Mouse (Mus musculus): ENCODE data around the gene Anks1b. TPM values are rescaled to one million over a fixed set of nuclear protein-coding genes. Genes with fewer than 3 reads are reported as not detected.

Anks1b gene
- polyA plus RNA-seq, 1 experiment from 2014 or later: 0.71 TPM

DNA sequence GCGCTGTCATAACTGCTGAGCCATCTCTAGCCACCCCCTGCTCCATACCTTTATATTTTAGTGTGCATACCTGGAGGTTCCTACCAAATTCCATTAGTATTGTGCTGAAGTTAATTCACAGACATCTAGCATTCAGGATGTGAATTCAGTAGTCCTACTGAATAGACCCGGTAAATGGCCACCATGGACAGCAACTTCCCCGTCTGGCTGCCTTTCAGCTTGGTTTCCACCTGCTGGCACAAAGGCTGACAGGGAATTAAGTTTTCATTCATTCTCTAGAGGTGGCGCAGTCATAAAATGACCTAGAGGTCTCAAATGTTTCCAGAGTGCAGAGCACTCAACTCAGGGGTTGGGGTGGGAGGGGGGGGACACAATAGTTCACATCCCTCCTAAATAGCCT lies 953.6 kb downstream of the Anks1b start:
- ATAC-seq: no peak
- H3K27me3 ChIP-seq (replicated peaks; ENCODE audit: control insufficient read depth, insufficient read depth, low read length): peaks cover 50% of the 10 kb centered on the region
- H3K9ac ChIP-seq (ENCODE audit: low read depth, low read length): no peak overlapping the region
- H3K4me1 ChIP-seq (ENCODE audit: control insufficient read depth, insufficient read depth, low read length): 0 out of 2 replicates have a peak, but pooled peaks cover 3% of the 10 kb centered on the region
- H3K9me3 ChIP-seq (ENCODE audit: control insufficient read depth, low read length): no peaks in the 10 kb centered on the region
- no peak overlapping the region for H3K4me2 ChIP-seq (ENCODE audit: low read depth, low read length)
- no peak overlapping the region for H3K27ac ChIP-seq (ENCODE audit: low read length)
- H3K36me3 ChIP-seq (ENCODE audit: control insufficient read depth, insufficient read depth, low read length): no peaks in the 10 kb centered on the region
- WGBS: 18% methylated on average over 4 of the region's 4 CpGs
- no peak overlapping the region for H3K4me3 ChIP-seq (ENCODE audit: low read length)

DNA sequence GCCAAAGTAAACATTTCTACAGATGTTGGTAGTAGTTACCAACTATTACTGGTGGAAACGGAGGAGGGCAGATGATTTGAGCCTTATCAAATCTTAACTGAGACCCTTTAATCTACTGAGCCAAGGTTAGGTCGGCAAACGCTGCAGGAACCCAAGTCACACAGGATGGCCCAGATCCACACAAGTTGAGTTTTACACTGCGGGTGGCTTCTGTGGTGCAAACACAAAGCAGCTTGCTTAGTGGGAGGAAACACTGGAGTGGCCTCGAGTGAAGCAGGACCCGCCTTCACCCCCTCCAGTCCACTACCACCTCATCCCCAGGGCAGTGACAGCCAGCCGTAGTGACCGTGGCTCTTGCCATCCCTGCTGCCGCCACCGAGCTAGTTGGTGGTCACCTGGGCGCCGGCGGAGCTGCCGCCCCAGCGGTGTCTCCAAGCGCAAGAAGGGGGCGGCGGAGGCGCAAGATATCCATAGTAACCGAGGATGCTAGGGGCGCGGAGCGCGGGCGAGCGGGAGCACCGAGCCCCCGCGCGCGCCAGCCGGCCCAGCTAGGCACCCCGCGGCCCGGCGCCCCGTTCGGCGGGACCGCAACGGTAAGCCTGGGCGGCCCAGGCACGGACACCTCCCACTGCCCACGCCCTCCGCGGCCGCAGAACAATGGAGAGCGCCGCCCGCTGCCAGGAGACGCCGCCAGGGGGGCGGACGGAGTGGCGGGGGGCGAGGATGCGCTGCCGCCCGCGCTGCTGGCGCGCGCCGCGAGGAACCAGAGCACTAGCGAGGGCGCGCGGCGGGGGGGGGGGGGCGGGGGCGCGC lies 955.5 kb downstream of the Anks1b start:
- H3K27me3 ChIP-seq (replicated peaks; ENCODE audit: control insufficient read depth, insufficient read depth, low read length): peaks cover 61% of the 10 kb centered on the region
- H3K4me1 ChIP-seq (ENCODE audit: control insufficient read depth, insufficient read depth, low read length): 0 out of 2 replicates have a peak, but pooled peaks cover 3% of the 10 kb centered on the region
- no peaks in the 10 kb centered on the region for H3K9me3 ChIP-seq (ENCODE audit: control insufficient read depth, low read length)
- no peak overlapping the region for H3K27ac ChIP-seq (ENCODE audit: low read length)
- 1% methylated on average over 52 of the region's 73 CpGs for WGBS
- H3K4me3 ChIP-seq (ENCODE audit: low read length): peak overlapping the region; percentile 54
- no peak overlapping the region for H3K9ac ChIP-seq (ENCODE audit: low read depth, low read length)
- no peaks in the 10 kb centered on the region for H3K36me3 ChIP-seq (ENCODE audit: control insufficient read depth, insufficient read depth, low read length)
- peak; percentile 59 for ATAC-seq
- peak overlapping the region; percentile 86 for H3K4me2 ChIP-seq (ENCODE audit: low read depth, low read length)

DNA sequence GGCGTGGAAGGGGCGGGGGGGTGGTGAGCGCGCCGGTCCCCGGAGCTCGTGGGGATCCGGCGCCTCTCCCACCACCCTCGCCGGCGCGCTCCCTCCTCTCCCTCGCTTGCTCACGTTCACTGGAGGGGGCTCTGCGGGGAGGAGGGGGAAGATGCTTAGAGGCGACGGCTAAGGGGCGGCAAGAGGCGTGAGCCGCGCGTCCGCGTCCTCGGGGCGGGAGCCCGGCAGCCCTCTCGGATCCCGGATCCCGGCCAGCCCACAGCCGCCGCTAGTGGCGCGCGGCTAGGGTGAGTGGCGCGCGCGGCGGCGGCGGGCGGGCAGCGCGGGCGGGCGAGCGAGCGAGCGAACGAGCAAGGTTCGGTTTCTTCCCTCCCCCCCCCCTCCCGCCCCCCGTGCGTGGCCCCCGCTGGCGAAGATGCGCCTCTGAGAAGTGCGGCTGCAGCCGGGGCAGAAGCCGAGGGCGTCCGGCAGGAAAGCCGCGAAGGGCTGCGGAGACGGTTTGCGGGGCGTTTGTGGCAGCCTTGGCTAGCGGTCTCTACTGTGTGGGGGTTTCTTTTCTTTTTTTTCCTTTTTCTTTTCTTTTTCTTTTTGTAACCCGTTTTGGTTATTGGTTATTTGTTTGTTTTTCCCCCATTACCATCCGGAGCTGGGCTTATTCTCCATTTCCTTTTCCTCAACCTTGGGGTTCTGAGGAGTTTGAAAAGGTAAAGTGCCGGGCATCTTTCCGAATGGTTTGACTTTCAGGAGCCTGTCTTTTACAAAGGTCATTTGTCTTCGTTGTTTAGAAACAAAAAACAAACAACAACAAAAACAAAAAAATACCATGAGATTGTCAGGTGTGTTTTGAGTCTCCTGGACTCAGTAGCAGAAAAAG lies 956.3 kb downstream of the Anks1b start:
- Histone ChIP-seq H3K4me1 (ENCODE audit: control insufficient read depth, insufficient read depth, low read length) (0 out of 2 replicates have a peak, but pooled peaks cover 3% of the 10 kb centered on the region), H3K4me3 (ENCODE audit: low read length) (peak overlapping the region; percentile 54), H3K27me3 (replicated peaks; ENCODE audit: control insufficient read depth, insufficient read depth, low read length) (peaks cover 61% of the 10 kb centered on the region), H3K9ac (ENCODE audit: low read depth, low read length) (no peak overlapping the region), H3K9me3 (ENCODE audit: control insufficient read depth, low read length) (no peaks in the 10 kb centered on the region), H3K4me2 (ENCODE audit: low read depth, low read length) (peak overlapping the region; percentile 86), H3K36me3 (ENCODE audit: control insufficient read depth, insufficient read depth, low read length) (no peaks in the 10 kb centered on the region), H3K27ac (ENCODE audit: low read length) (no peak overlapping the region)
- WGBS: 2% methylated on average over 35 of the region's 76 CpGs
- ATAC-seq: peak; percentile 71

DNA sequence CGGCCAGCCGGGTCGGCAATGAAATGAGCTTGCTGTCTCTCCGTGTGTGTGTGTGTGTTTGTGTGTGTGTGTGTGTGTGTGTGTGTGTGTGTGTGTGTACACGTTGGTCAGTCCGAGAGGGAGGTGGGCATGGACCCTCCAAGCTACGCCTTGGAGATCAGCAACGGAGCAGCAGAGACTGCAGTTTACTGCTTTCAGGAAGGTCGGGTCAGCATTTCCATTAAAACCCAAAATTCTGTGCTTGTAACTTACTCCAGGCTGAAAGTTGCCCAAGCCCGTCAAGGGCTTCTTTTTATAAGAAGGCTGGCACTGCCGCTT lies 956.9 kb downstream of the Anks1b start:
- H3K36me3 ChIP-seq (ENCODE audit: control insufficient read depth, insufficient read depth, low read length): no peaks in the 10 kb centered on the region
- H3K4me1 ChIP-seq (ENCODE audit: control insufficient read depth, insufficient read depth, low read length): 0 out of 2 replicates have a peak, but pooled peaks cover 3% of the 10 kb centered on the region
- no peak overlapping the region for H3K27ac ChIP-seq (ENCODE audit: low read length)
- no peak overlapping the region for H3K4me2 ChIP-seq (ENCODE audit: low read depth, low read length)
- H3K4me3 ChIP-seq (ENCODE audit: low read length): no peak overlapping the region
- H3K9me3 ChIP-seq (ENCODE audit: control insufficient read depth, low read length): no peaks in the 10 kb centered on the region
- peaks cover 61% of the 10 kb centered on the region for H3K27me3 ChIP-seq (replicated peaks; ENCODE audit: control insufficient read depth, insufficient read depth, low read length)
- H3K9ac ChIP-seq (ENCODE audit: low read depth, low read length): no peak overlapping the region
- no peak for ATAC-seq
- WGBS: 2% methylated on average over 11 of the region's 11 CpGs

DNA sequence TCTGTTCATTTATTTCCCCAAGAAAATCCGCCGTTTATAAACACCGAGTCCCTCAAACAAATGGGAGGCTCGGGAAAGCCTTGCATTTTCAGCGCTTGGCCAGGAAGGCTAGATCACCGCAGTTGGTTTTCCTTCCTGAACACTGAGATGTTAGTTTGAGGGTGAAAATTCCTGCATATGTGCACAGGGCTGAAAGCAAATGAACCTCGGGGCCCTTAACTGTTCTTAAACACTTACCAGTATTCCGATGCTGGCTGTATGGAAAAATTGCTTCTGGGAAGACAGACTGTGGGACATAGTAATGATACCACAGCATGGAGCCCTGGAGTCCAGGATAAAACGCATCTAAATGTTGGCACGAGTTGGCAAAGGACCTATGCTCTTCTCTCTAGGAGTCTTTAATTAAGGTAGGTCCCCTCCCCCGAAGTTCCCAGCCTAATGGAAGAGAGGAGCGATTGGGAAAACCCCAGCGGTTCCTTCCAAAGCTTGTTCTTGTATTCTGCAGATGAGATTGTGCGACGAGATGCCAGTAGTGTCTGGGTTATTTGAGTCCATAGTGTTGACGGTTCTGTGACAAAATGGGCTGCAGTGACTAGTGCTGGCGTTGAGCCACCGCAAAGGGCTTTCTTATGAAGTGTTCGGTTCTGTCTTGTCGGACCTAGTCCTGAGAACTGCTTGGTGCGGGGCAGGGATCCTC lies 957.4 kb downstream of the Anks1b start:
- Histone ChIP-seq H3K4me3 (ENCODE audit: low read length) (no peak overlapping the region), H3K4me2 (ENCODE audit: low read depth, low read length) (no peak overlapping the region), H3K9me3 (ENCODE audit: control insufficient read depth, low read length) (no peaks in the 10 kb centered on the region), H3K4me1 (ENCODE audit: control insufficient read depth, insufficient read depth, low read length) (0 out of 2 replicates have a peak, but pooled peaks cover 3% of the 10 kb centered on the region), H3K36me3 (ENCODE audit: control insufficient read depth, insufficient read depth, low read length) (no peaks in the 10 kb centered on the region), H3K9ac (ENCODE audit: low read depth, low read length) (no peak overlapping the region), H3K27me3 (replicated peaks; ENCODE audit: control insufficient read depth, insufficient read depth, low read length) (peaks cover 61% of the 10 kb centered on the region), H3K27ac (ENCODE audit: low read length) (no peak overlapping the region)
- 6% methylated on average over 21 of the region's 21 CpGs for WGBS
- no peak for ATAC-seq

DNA sequence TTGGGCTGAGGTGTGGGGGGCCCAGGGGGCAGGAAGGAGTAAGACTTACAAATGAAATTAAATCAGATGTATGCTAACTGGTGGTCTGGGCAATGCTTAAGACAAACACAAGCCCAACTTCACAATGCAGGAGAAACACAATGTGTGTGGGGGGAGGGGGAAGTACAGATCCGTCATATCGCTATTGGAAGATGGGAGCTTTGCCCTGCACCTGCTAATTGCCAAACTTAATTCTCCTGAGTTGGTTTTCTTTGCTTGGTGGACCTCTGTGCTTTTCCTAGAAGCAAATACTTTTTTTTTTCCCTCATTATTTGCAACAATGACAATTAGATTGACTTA lies 957.9 kb downstream of the Anks1b start:
- Histone ChIP-seq H3K4me1 (ENCODE audit: control insufficient read depth, insufficient read depth, low read length) (0 out of 2 replicates have a peak, but pooled peaks cover 3% of the 10 kb centered on the region), H3K27me3 (replicated peaks; ENCODE audit: control insufficient read depth, insufficient read depth, low read length) (peaks cover 61% of the 10 kb centered on the region), H3K4me3 (ENCODE audit: low read length) (no peak overlapping the region), H3K4me2 (ENCODE audit: low read depth, low read length) (no peak overlapping the region), H3K9me3 (ENCODE audit: control insufficient read depth, low read length) (no peaks in the 10 kb centered on the region), H3K9ac (ENCODE audit: low read depth, low read length) (no peak overlapping the region), H3K27ac (ENCODE audit: low read length) (no peak overlapping the region), H3K36me3 (ENCODE audit: control insufficient read depth, insufficient read depth, low read length) (no peaks in the 10 kb centered on the region)
- no peak for ATAC-seq
- 11% methylated on average over 2 of the region's 2 CpGs for WGBS

DNA sequence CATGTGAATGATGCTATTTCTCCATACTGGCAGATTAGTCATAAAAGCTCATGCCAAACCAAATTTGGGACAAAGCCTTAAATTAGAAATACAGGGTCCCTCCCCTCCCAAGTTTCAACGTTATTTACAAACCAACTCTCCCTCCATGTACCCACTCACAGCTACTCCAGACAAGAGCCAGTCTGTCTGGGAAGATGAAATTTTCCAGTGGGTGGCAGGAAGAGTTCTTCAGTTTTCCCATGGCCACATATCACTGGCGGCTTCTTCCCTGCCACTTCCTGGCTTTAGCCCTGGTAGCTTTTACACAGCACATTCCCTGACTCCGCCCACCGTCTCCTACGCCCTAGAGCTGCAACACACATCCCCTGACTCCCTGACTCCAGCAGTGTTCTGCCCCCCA lies 961.0 kb downstream of the Anks1b start:
- no peaks in the 10 kb centered on the region for H3K36me3 ChIP-seq (ENCODE audit: control insufficient read depth, insufficient read depth, low read length)
- H3K4me1 ChIP-seq (ENCODE audit: control insufficient read depth, insufficient read depth, low read length): 0 out of 2 replicates have a peak, but pooled peaks cover 2% of the 10 kb centered on the region
- no peak overlapping the region for H3K4me3 ChIP-seq (ENCODE audit: low read length)
- 32% methylated on average over 5 of the region's 5 CpGs for WGBS
- no peak overlapping the region for H3K27ac ChIP-seq (ENCODE audit: low read length)
- H3K4me2 ChIP-seq (ENCODE audit: low read depth, low read length): no peak overlapping the region
- H3K27me3 ChIP-seq (replicated peaks; ENCODE audit: control insufficient read depth, insufficient read depth, low read length): peaks cover 35% of the 10 kb centered on the region
- H3K9me3 ChIP-seq (ENCODE audit: control insufficient read depth, low read length): no peaks in the 10 kb centered on the region
- no peak overlapping the region for H3K9ac ChIP-seq (ENCODE audit: low read depth, low read length)
- no peak for ATAC-seq

DNA sequence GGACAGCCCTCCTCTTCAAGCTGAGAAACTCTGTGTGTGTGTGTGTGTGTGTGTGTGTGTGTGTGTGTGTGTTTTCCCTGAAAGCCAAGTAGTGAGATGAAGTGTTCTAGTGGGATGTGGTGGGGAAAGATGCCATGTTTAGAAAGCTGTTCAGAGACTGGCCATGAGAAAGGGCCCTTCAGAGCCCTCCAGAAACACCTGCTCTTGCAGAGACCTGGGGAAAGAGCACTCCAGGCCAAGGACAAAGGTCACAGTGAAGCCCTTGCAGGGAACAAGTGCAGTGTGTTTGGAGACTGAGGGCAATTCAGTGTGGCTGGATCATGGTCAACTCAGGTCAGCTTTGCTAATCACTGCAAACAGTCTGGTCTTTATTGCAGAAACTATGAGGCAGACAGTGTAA lies 961.9 kb downstream of the Anks1b start:
- Histone ChIP-seq H3K27me3 (replicated peaks; ENCODE audit: control insufficient read depth, insufficient read depth, low read length) (peaks cover 28% of the 10 kb centered on the region), H3K4me3 (ENCODE audit: low read length) (no peak overlapping the region), H3K9me3 (ENCODE audit: control insufficient read depth, low read length) (no peaks in the 10 kb centered on the region), H3K36me3 (ENCODE audit: control insufficient read depth, insufficient read depth, low read length) (no peaks in the 10 kb centered on the region), H3K27ac (ENCODE audit: low read length) (no peak overlapping the region), H3K4me1 (ENCODE audit: control insufficient read depth, insufficient read depth, low read length) (no peaks in the 10 kb centered on the region), H3K4me2 (ENCODE audit: low read depth, low read length) (no peak overlapping the region), H3K9ac (ENCODE audit: low read depth, low read length) (no peak overlapping the region)
- no peak for ATAC-seq
